Mouse (Mus musculus) megakaryocyte progenitor cell, adult 5-6 weeks (primary cell): Measurements from ENCODE around the gene Cenpv. TPM values are rescaled to one million over a fixed set of nuclear protein-coding genes. Genes with fewer than 3 reads are reported as not detected.

Experiments used
- ATAC-seq: replicated peaks from 2 replicates; pipeline ENCODE4 v1.8.0; 2016; ENCODE audit warnings: mild to moderate bottlenecking, moderate TSS enrichment, inconsistent platforms; ENCODE audit not compliant: poor library complexity
- total RNA-seq, 2 experiments: library from RNA; stranded (forward) in 1 of 2; stranded (reverse) in 1 of 2; fragments of 157-497, 149-512 nt in 1 of 2; fragments of 200-1000 nt in 1 of 2; gene quantifications; 2 replicates each; pipeline versions ENCODE4 v1.2.3 to v1.2.4; 2015 to 2017

The Cenpv gene
- total RNA-seq (2015) (44.5 and 46.9 TPM in 2 replicates), total RNA-seq (2017) (13.6 and 25.4 TPM in 2 replicates)

GRCm38 (mm10) chr11:62539089-62539890 is at the start of gene Cenpv:
TSS of gene Cenpv (minus strand) at chr11:62539261.
- peak; percentile 73 for ATAC-seq

- ATAC-seq: no peak
These were observed 48.0 kb upstream of the Cenpv start for GRCm38 (mm10) chr11:62587034-62587433.

GRCm38 (mm10) chr11:62584671-62585206 is 45.7 kb upstream of the Cenpv start:
- no peak for ATAC-seq

GRCm38 (mm10) chr11:62583031-62583430 is 44.0 kb upstream of the Cenpv start:
- ATAC-seq: no peak

- peak; percentile 62 for ATAC-seq
These were observed 37.6 kb upstream of the Cenpv start for GRCm38 (mm10) chr11:62576530-62577152.

- ATAC-seq: peak; percentile 18; the same call in 1 of the 2 replicates
These were observed 36.8 kb upstream of the Cenpv start for GRCm38 (mm10) chr11:62575659-62576438.

- ATAC-seq: peak; percentile 66
These were observed 36.2 kb upstream of the Cenpv start for GRCm38 (mm10) chr11:62575297-62575658.

GRCm38 (mm10) chr11:62574703-62575085 is 35.6 kb upstream of the Cenpv start:
- no peak for ATAC-seq

GRCm38 (mm10) chr11:62573959-62574702 is 35.1 kb upstream of the Cenpv start, which contains the start of gene Trpv2:
TSS of gene Trpv2 (plus strand) at chr11:62574486.
- ATAC-seq: peak; percentile 26

GRCm38 (mm10) chr11:62568300-62568699 is 29.2 kb upstream of the Cenpv start:
- ATAC-seq: 0 out of 2 replicates have a peak, but pooled peaks have one; percentile 26

GRCm38 (mm10) chr11:62566211-62566610 is 27.1 kb upstream of the Cenpv start:
- ATAC-seq: no peak

GRCm38 (mm10) chr11:62565747-62566146 is 26.7 kb upstream of the Cenpv start:
- ATAC-seq: peak; percentile 23; the same call in 1 of the 2 replicates

GRCm38 (mm10) chr11:62563590-62563989 is 24.5 kb upstream of the Cenpv start:
- ATAC-seq: no peak

- ATAC-seq: peak; percentile 49
These were observed 21.5 kb upstream of the Cenpv start for GRCm38 (mm10) chr11:62560463-62561016.

GRCm38 (mm10) chr11:62558961-62559646 is 20.0 kb upstream of the Cenpv start:
- ATAC-seq: no peak

GRCm38 (mm10) chr11:62558152-62558551 is 19.1 kb upstream of the Cenpv start:
- no peak for ATAC-seq

GRCm38 (mm10) chr11:62557205-62557604 is 18.1 kb upstream of the Cenpv start:
- ATAC-seq: no peak

- ATAC-seq: no peak
These were observed 16.9 kb upstream of the Cenpv start for GRCm38 (mm10) chr11:62555896-62556412.

- ATAC-seq: no peak
These were observed 16.0 kb upstream of the Cenpv start for GRCm38 (mm10) chr11:62554934-62555517.
